Mouse (Mus musculus) bone marrow macrophage, adult 2 months (primary cell): ENCODE measurements around the gene Rdh16. TPM values are rescaled to one million over a fixed set of nuclear protein-coding genes. Genes with fewer than 3 reads are reported as not detected.
A peak's percentile ranks its signal among the peaks of the same experiment; 100 is the strongest.
"Not testable (repeated sequence)": the region's sequence is repeated elsewhere in the genome, so short reads cannot be mapped to it uniquely, and the experiment has no call there.

ENCODE experiments used
- H3K27ac ChIP-seq: 2 replicates; pipeline ENCODE4 v1.5.1; 2012; ENCODE audit warnings: low read depth, low read length; ENCODE audit not compliant: insufficient read depth
- H3K4me1 ChIP-seq: 2 replicates; pipeline ENCODE4 v1.6.1; 2012; ENCODE audit warnings: low read length; ENCODE audit not compliant: control insufficient read depth, insufficient read depth
- H3K4me3 ChIP-seq: 2 replicates; pipeline ENCODE4 v1.5.1; 2012; ENCODE audit warnings: mild to moderate bottlenecking, low read length, moderate library complexity; ENCODE audit not compliant: insufficient read depth
- CTCF ChIP-seq: IDR thresholded peaks from 2 replicates; pipeline ENCODE4 v1.5.1; 2012; ENCODE audit warnings: low read depth, mild to moderate bottlenecking, low read length, moderate library complexity
- POLR2A ChIP-seq: IDR thresholded peaks from 2 replicates; pipeline ENCODE4 v1.6.1; 2012; ENCODE audit warnings: mild to moderate bottlenecking, low read depth, low read length, borderline replicate concordance
- polyA plus RNA-seq: library from polyadenylated mRNA; stranded (reverse); fragments of >200 nt; gene quantifications from 2 replicates; pipeline ENCODE4 v1.2.4, GENCODE M21; 2012; ENCODE audit not compliant: missing spikeins, insufficient read depth, insufficient read length

The Rdh16 gene
- polyA plus RNA-seq, 1 experiment = not detected

DNA sequence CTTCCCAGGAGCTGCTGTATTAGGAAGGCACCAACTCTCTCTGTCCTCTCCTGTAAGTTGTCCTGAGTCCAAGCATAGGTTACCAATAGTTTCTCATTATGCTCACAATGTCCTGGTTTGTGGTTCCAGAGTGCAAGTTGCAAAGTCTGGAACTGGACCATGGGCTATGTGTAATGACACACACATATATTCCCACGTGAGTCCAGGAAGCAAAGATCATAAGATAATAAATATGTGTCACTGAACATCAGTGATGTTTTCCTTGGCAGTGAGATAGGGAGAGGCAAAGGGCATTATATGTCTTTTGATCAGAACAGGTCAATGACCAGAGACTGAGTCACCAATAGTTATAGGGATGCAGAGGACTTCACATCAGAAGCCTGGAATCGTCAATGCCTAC, 24.9 kb upstream of the Rdh16 start, which contains the start of gene Rdh9:
Gene Rdh9 (plus strand): TSS at position 376 of the 400 bp plus-strand sequence.
- no peak within 1 kb of the TSS for H3K4me3 ChIP-seq
- TF ChIP-seq POLR2A (no peak), CTCF (no peak)
- no peaks in the 10 kb centered on the region for H3K4me1 ChIP-seq
- no peak within 1 kb of the TSS for H3K27ac ChIP-seq

DNA sequence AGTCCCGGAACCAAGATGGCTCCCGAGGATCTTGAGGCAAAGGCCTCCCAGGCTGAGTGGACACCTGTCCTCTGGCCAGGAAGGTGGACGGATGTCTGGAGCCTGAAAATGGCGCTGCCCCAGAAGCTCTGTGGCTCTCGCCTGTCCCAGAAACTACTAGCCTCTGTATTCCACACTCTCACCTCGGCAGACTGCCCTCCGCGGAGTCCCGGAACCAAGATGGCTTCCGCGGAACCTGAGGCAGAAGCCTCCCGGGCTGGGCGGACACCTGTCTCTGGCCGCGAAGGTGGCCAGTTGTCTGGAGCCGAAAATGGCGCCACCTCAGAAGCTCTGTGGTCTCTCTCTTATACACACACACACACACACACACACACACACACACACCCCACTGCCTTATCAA, 18.6 kb upstream of the Rdh16 start:
- not testable (repeated sequence) for H3K27ac ChIP-seq, H3K4me3 ChIP-seq, H3K4me1 ChIP-seq

DNA sequence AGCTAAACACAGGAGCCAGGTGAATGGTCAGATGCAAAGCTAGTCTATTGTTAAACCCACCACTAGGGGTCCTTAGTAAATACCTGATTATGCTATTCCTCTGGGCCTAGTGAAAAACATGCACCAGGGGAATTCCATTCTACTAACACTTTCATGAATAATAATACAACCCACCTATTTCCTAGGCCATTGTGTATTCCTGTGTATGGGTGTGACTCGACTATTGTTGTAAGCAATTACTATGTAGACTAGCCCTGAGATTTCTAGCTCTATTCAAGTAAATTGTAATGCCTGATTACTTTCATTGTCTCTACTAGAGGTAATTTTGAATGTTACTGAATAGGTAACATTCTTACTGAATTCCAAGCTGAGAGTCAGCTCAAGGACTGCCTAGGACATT, 15.5 kb upstream of the Rdh16 start:
- H3K27ac ChIP-seq, H3K4me3 ChIP-seq, H3K4me1 ChIP-seq: not testable (repeated sequence)

DNA sequence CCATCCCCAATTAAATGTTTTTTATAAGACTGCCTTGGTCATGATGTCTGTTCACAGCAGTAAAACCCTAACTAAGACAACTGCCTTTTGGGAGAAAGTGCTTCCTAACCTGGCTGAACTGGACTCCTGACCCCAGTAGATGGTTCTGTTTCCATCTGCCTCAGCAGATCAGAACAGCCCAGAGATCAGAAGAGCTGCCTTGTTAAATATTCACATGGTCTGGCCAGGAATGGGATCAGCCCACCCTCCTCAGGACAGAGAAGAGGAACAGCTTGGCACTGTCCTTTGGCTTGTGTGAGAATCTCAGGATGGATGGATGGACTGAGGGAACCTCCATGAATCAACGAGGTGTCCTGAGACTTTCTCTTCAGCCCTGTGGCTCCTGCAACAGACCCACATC, 1.7 kb upstream of the Rdh16 start:
- Histone ChIP-seq H3K27ac (no peak overlapping the region), H3K4me3 (no peak overlapping the region), H3K4me1 (no peaks in the 10 kb centered on the region)
- TF ChIP-seq POLR2A = no peak

DNA sequence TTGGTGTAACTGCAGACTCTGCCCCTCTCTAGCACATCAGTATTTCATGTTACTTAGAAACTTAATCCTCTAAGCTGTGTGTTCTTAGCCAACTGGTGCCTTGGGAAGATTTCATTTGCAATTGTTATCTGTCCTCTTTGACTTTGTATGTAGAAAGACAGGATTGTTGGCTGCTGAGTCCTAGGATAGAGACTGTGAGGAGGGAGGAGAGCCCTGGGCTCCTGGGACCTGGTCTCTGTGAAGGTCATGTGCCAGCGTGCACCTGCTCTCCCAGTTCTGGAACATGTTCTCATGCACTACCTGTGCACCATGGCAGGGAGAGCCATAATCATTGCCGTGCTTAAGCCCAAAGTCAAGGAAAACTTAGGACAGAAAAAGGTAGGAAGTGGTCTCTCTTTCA, 660 bp downstream of the Rdh16 start:
- no peak overlapping the region for H3K27ac ChIP-seq
- no peak overlapping the region for H3K4me3 ChIP-seq
- H3K4me1 ChIP-seq = no peaks in the 10 kb centered on the region
- TF ChIP-seq POLR2A = no peak
- no peak for TF ChIP-seq CTCF

DNA sequence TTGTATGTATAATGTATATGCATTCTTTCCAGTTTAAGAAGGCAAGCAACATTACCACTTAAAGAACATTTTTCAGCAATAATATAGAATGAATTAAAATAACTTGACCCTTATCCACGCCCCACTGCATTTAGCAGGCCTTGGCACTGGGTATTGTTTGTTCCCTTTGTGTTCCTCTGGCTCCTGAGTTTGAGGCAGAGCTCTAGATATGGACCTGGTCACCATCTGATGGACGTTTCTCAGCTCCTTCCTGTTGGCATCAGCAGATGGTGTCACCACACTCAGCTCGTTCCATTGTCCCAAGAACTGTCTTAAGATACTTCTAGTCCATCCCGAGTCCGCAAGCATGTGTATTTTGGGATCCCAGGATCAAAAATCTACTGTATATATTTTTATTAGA, 1.3 kb downstream of the Rdh16 start:
- Histone ChIP-seq H3K4me3 (no peak overlapping the region), H3K4me1 (no peaks in the 10 kb centered on the region), H3K27ac (no peak overlapping the region)
- TF ChIP-seq POLR2A (no peak), CTCF (no peak)

DNA sequence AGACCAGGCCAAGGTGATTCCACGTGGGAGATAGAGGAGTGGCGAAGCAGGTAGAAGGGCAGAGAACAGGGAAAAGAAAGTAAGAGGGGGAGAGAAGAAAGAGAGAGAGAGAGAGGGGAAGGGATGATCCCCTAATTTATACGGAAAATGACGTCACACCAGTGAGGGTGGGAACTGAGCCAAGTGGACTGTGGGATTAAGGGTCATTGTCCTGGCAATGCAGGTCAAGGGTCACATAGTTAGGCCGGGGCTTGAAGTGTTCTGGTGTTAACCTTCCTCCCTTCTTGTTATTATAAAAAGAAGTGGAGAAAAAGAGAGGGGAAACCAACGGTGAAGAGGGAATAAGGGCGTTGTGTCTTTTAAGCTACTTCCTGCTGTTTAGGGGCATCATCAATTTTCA, 3.5 kb downstream of the Rdh16 start:
- no peaks in the 10 kb centered on the region for H3K4me1 ChIP-seq
- TF ChIP-seq CTCF = no peak
- TF ChIP-seq POLR2A = no peak
- H3K27ac ChIP-seq = no peak overlapping the region
- no peak overlapping the region for H3K4me3 ChIP-seq

DNA sequence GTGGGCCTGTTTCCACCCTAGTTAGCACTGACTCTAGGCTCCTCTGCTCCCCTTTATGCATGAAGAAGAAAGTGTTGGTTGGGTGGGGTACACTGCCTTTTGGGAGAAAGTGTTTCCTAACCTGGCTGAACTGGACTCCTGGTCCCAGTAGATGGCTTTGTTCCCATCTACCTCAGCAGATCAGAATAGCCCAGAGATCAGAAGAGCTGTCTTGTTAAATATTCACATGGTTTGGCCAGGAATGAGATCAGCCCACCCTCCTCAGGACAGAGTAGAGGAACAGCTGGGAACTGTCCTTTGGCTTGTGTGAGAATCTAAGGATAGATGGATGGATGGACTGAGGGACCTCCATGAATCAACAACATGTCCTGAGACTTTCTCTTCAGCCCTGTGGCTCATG, 14.9 kb downstream of the Rdh16 start:
- no peak overlapping the region for H3K4me3 ChIP-seq
- no peaks in the 10 kb centered on the region for H3K4me1 ChIP-seq
- no peak overlapping the region for H3K27ac ChIP-seq
- TF ChIP-seq CTCF (no peak), POLR2A (no peak)

DNA sequence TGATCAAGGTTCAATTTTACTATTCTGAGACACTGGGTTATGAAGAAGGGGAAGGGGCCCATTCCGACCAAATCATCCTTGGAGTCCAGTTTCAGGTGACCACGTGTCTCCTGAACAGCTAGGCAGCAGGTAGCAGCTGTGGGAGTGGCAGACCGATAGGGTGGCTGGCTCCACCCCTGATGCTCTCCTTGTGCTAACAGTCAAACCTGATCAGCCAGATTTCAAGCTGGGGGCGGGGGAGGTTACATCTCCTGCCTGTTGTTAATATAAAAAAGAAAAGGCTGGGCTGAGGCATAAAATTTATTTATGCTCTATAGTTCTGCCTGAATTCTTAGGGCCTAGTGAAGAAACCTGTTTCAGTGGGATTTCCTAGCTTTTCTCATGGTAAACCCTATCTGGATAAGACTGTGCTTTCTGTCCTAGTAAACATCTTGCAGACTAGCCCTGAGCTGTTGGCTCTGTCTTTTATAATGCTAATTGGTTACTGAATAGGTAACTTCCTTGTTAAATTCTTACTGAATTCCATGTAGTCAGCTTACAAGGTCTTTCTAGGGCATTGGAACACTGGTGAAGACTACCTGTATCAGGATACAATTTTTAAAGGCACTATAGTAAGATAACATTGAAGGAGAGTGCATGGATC, 16.4 kb downstream of the Rdh16 start:
- not testable (repeated sequence) for H3K4me1 ChIP-seq, H3K4me3 ChIP-seq, H3K27ac ChIP-seq

DNA sequence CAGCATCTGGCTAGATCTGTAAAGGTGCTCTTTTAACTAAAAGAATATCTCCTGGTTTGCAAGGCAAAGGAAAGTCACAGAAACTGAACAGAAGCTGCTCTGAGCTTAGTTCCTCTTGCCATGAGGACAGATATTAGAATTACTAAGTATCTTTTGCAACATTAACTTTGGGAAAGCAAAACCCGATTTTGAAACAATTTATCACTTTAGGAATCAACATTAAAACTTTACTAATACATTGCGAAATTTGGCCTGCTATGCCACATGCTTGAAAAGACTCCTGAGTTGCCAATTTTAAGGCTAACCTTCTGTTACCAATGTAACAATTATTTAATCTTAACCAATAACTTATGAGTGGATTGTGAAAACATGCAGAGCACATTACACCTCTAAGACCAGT, 20.9 kb downstream of the Rdh16 start:
- not testable (repeated sequence) for H3K4me3 ChIP-seq, H3K27ac ChIP-seq, H3K4me1 ChIP-seq

DNA sequence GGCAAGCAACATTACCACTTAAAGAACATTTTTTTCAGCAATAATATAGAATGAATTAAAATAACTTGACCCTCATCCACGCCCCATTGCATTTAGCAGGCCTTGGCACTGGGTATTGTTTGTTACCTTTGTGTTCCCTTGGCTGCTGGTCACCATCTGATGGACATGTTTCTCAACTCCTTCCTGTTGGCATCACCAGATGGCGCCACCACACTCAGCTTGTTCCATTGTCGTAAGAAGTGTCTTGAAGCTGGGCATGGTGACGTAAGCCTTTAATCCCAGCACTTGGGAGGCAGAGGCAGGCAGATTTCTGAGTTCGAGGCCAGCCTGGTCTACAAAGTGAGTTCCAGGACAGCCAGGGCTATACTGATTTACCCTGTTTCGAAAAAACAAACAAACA, 24.4 kb downstream of the Rdh16 start:
- H3K4me1 ChIP-seq = no peaks in the 10 kb centered on the region
- TF ChIP-seq POLR2A (no peak), CTCF (peak; percentile 16; the same call in 1 of the 2 replicates)
- H3K27ac ChIP-seq = no peak overlapping the region
- no peak overlapping the region for H3K4me3 ChIP-seq
